Mouse (Mus musculus): ENCODE data around the gene Lce1m. TPM values are rescaled to one million over a fixed set of nuclear protein-coding genes. Genes with fewer than 3 reads are reported as not detected.

Gene Lce1m
- polyA plus RNA-seq, 1 experiment from 2014 or later: not detected

Other genes with a start within 250 kb of the Lce1m start
- gene Lce1i, start 240.2 kb downstream of the Lce1m start, polyA plus RNA-seq (2014; fragmentation: Nextera tagmentation; extraction: Ambion mirVana): not detected in 2 replicates
- not detected in 2 replicates for gene Lce1j, start 228.5 kb downstream of the Lce1m start, polyA plus RNA-seq (2014; fragmentation: Nextera tagmentation; extraction: Ambion mirVana)
- gene Lce1k, start 211.2 kb downstream of the Lce1m start, polyA plus RNA-seq (2014; fragmentation: Nextera tagmentation; extraction: Ambion mirVana): not detected in 2 replicates
- gene Kprp, start 191.8 kb downstream of the Lce1m start, polyA plus RNA-seq (2014; fragmentation: Nextera tagmentation; extraction: Ambion mirVana): not detected in 2 replicates
- gene Lce1l, start 167.8 kb downstream of the Lce1m start, polyA plus RNA-seq (2014; fragmentation: Nextera tagmentation; extraction: Ambion mirVana): not detected in 2 replicates
- gene 2310050C09Rik, start 148.8 kb downstream of the Lce1m start, polyA plus RNA-seq (2014; fragmentation: Nextera tagmentation; extraction: Ambion mirVana): not detected in 2 replicates
- gene Lce3a, start 92.8 kb downstream of the Lce1m start, polyA plus RNA-seq (2014; fragmentation: Nextera tagmentation; extraction: Ambion mirVana): not detected in 2 replicates
- not detected in 2 replicates for gene Lce3b, start 86.1 kb downstream of the Lce1m start, polyA plus RNA-seq (2014; fragmentation: Nextera tagmentation; extraction: Ambion mirVana)
- not detected in 2 replicates for gene Lce3c, start 74.6 kb downstream of the Lce1m start, polyA plus RNA-seq (2014; fragmentation: Nextera tagmentation; extraction: Ambion mirVana)
- gene Lce3d, start 61.7 kb downstream of the Lce1m start, polyA plus RNA-seq (2014; fragmentation: Nextera tagmentation; extraction: Ambion mirVana): not detected in 2 replicates
- not detected in 2 replicates for gene Lce3e, start 52.0 kb downstream of the Lce1m start, polyA plus RNA-seq (2014; fragmentation: Nextera tagmentation; extraction: Ambion mirVana)
- gene Lce3f, start 26.8 kb downstream of the Lce1m start, polyA plus RNA-seq (2014; fragmentation: Nextera tagmentation; extraction: Ambion mirVana): not detected in 2 replicates
- 0.70 TPM in 1 of 2 replicates, not detected in the other for gene Crct1, start 3.4 kb downstream of the Lce1m start, polyA plus RNA-seq (2014; fragmentation: Nextera tagmentation; extraction: Ambion mirVana)
- gene Gm4858, start 49.8 kb upstream of the Lce1m start, polyA plus RNA-seq (2014; fragmentation: Nextera tagmentation; extraction: Ambion mirVana): not detected in 2 replicates
- not detected in 2 replicates for gene Crnn, start 125.7 kb upstream of the Lce1m start, polyA plus RNA-seq (2014; fragmentation: Nextera tagmentation; extraction: Ambion mirVana)
- not detected in 2 replicates for gene Flg2, start 178.2 kb upstream of the Lce1m start, polyA plus RNA-seq (2014; fragmentation: Nextera tagmentation; extraction: Ambion mirVana)

Measured in embryonic facial prominence, embryonic 11.5 days (tissue).